Mouse (Mus musculus) MEL (cell line): ENCODE results near the gene Tmem253. TPM values are rescaled to one million over a fixed set of nuclear protein-coding genes. Genes with fewer than 3 reads are reported as not detected.

Source experiments
- DNase-seq: peaks from one replicate; pipeline ENCODE4 v3.0.0; 2011; ENCODE audit warnings: low read depth, low spot score
- H3K27ac ChIP-seq: 2 replicates; pipeline ENCODE4 v1.5.1; 2012; ENCODE audit warnings: low read depth, mild to moderate bottlenecking, control low read depth, low read length, moderate library complexity; ENCODE audit not compliant: control insufficient read depth
- H3K27me3 ChIP-seq, 2 experiments: fragments of 150-350 bp in 1 of 2; sonication (generic) in 1 of 2; 2 replicates each; pipeline ENCODE4 v1.6.1; 2012; ENCODE audit warnings: low read length in 2 of 2, mild to moderate bottlenecking in 2 of 2, improper control_type of control experiment in 1 of 2, moderate library complexity in 1 of 2; ENCODE audit not compliant: insufficient read depth in 2 of 2, control insufficient read depth in 1 of 2
- H3K36me3 ChIP-seq, 2 experiments: 2 replicates each; pipeline ENCODE4 v1.6.1; 2012 to 2014; ENCODE audit warnings: low read length in 2 of 2, improper control_type of control experiment in 1 of 2, inconsistent platforms in 1 of 2, mild to moderate bottlenecking in 1 of 2; ENCODE audit not compliant: insufficient read depth in 2 of 2, control insufficient read depth in 1 of 2
- H3K4me1 ChIP-seq, 2 experiments: fragments of 150-350 bp in 1 of 2; sonication (generic) in 1 of 2; 2 replicates each; pipeline ENCODE4 v1.6.1; 2012; ENCODE audit warnings: low read length in 2 of 2, improper control_type of control experiment in 1 of 2, mild to moderate bottlenecking in 1 of 2; ENCODE audit not compliant: insufficient read depth in 2 of 2, control insufficient read depth in 1 of 2
- H3K4me3 ChIP-seq, 2 experiments: fragments of 150-350 bp in 1 of 2; sonication (generic) in 1 of 2; 2 replicates each; pipeline ENCODE4 v1.5.1; 2012; ENCODE audit warnings: low read depth in 2 of 2, low read length in 2 of 2, mild to moderate bottlenecking in 2 of 2, moderate library complexity in 2 of 2, control low read depth in 1 of 2, improper control_type of control experiment in 1 of 2; ENCODE audit not compliant: control insufficient read depth in 1 of 2, insufficient read depth in 1 of 2
- H3K79me2 ChIP-seq: 2 replicates; pipeline ENCODE4 v1.6.1; 2012; ENCODE audit warnings: mild to moderate bottlenecking, low read length, moderate library complexity; ENCODE audit not compliant: control insufficient read depth, poor library complexity, insufficient read depth
- H3K9ac ChIP-seq: 2 replicates; pipeline ENCODE4 v1.6.1; 2012; ENCODE audit warnings: low read depth, mild to moderate bottlenecking, control low read depth, low read length, moderate library complexity; ENCODE audit not compliant: control insufficient read depth, poor library complexity, severe bottlenecking
- H3K9me3 ChIP-seq: fragments of 150-350 bp; sonication (generic); replicated peaks from 2 replicates; pipeline ENCODE4 v1.6.1; 2012; ENCODE audit warnings: mild to moderate bottlenecking, low read length, improper control_type of control experiment, moderate library complexity; ENCODE audit not compliant: insufficient read depth
- CHD1 ChIP-seq: IDR thresholded peaks from 2 replicates; pipeline ENCODE4 v1.6.1; 2012; ENCODE audit warnings: low read depth, mild to moderate bottlenecking, inconsistent platforms, low read length, improper control_type of control experiment
- CTCF ChIP-seq, 3 experiments: IDR thresholded peaks in 2 of 3; conservative IDR thresholded peaks in 1 of 3; 2 replicates each; pipeline ENCODE4 v1.5.1; 2011 to 2012; ENCODE audit warnings: low read length in 3 of 3, low read depth in 2 of 3, mild to moderate bottlenecking in 2 of 3, improper control_type of control experiment in 1 of 3, inconsistent platforms in 1 of 3, mixed read lengths in 1 of 3, moderate library complexity in 1 of 3; ENCODE audit not compliant: control insufficient read depth in 1 of 3, insufficient read depth in 1 of 3, poor library complexity in 1 of 3, severe bottlenecking in 1 of 3
- E2F4 ChIP-seq: IDR thresholded peaks from 2 replicates; pipeline ENCODE4 v1.6.1; 2011; ENCODE audit warnings: low read depth, low read length, improper control_type of control experiment, borderline replicate concordance
- ELF1 ChIP-seq: IDR thresholded peaks from 2 replicates; pipeline ENCODE4 v1.6.1; 2014; ENCODE audit warnings: low read depth, mild to moderate bottlenecking, inconsistent platforms, low read length, improper control_type of control experiment, moderate library complexity
- ETS1 ChIP-seq: IDR thresholded peaks from 2 replicates; pipeline ENCODE4 v1.6.1; 2012; ENCODE audit warnings: low read depth, mild to moderate bottlenecking, inconsistent platforms, low read length, improper control_type of control experiment, moderate library complexity
- GABPA ChIP-seq: IDR thresholded peaks from 2 replicates; pipeline ENCODE4 v1.6.1; 2012; ENCODE audit warnings: low read depth, mild to moderate bottlenecking, inconsistent platforms, low read length, improper control_type of control experiment, moderate library complexity
- HCFC1 ChIP-seq: IDR thresholded peaks from 2 replicates; pipeline ENCODE4 v1.6.1; 2012; ENCODE audit warnings: low read depth, mild to moderate bottlenecking, inconsistent platforms, low read length, improper control_type of control experiment, moderate library complexity
- KAT2A ChIP-seq: conservative IDR thresholded peaks from 2 replicates; pipeline ENCODE4 v1.6.1; 2012; ENCODE audit warnings: low read depth, low read length, improper control_type of control experiment, inconsistent platforms
- MAFK ChIP-seq: IDR thresholded peaks from 2 replicates; pipeline ENCODE4 v1.6.1; 2011; ENCODE audit warnings: low read depth, mild to moderate bottlenecking, low read length, improper control_type of control experiment, borderline replicate concordance
- MAZ ChIP-seq: IDR thresholded peaks from 2 replicates; pipeline ENCODE4 v1.6.1; 2012; ENCODE audit warnings: low read depth, mild to moderate bottlenecking, inconsistent platforms, low read length, improper control_type of control experiment
- MEF2A ChIP-seq: IDR thresholded peaks from 2 replicates; pipeline ENCODE4 v1.6.1; 2014; ENCODE audit warnings: low read depth, mild to moderate bottlenecking, inconsistent platforms, low read length, improper control_type of control experiment; ENCODE audit not compliant: poor library complexity, insufficient replicate concordance, severe bottlenecking; ENCODE audit errors: extremely low read depth
- MYB ChIP-seq: IDR thresholded peaks from 2 replicates; pipeline ENCODE4 v1.6.1; 2011; ENCODE audit warnings: mild to moderate bottlenecking, low read depth, low read length, improper control_type of control experiment
- POLR2A ChIP-seq, 2 experiments: IDR thresholded peaks; 2 replicates each; pipeline ENCODE4 v1.6.1; 2011 to 2012; ENCODE audit warnings: low read length in 2 of 2, mild to moderate bottlenecking in 2 of 2, control low read depth in 1 of 2, improper control_type of control experiment in 1 of 2, low read depth in 1 of 2, moderate library complexity in 1 of 2; ENCODE audit not compliant: control insufficient read depth in 1 of 2, insufficient read depth in 1 of 2, poor library complexity in 1 of 2
- POLR2AphosphoS2 ChIP-seq: IDR thresholded peaks from 2 replicates; pipeline ENCODE4 v1.6.1; 2011; ENCODE audit warnings: low read length, improper control_type of control experiment
- POLR2AphosphoS5 ChIP-seq: IDR thresholded peaks from 2 replicates; pipeline ENCODE4 v1.6.1; 2012; ENCODE audit warnings: low read depth, borderline replicate concordance, mild to moderate bottlenecking, inconsistent platforms, low read length, moderate library complexity, mixed read lengths
- RAD21 ChIP-seq: IDR thresholded peaks from 2 replicates; pipeline ENCODE4 v1.6.1; 2011; ENCODE audit warnings: mild to moderate bottlenecking, low read depth, low read length, improper control_type of control experiment
- RCOR1 ChIP-seq: IDR thresholded peaks from 2 replicates; pipeline ENCODE4 v1.6.1; 2012; ENCODE audit warnings: low read depth, mild to moderate bottlenecking, inconsistent platforms, low read length, improper control_type of control experiment
- SIN3A ChIP-seq: IDR thresholded peaks from 2 replicates; pipeline ENCODE4 v1.6.1; 2012; ENCODE audit warnings: low read length, improper control_type of control experiment, inconsistent platforms
- SMC3 ChIP-seq: IDR thresholded peaks from 2 replicates; pipeline ENCODE4 v1.6.1; 2011; ENCODE audit warnings: low read depth, low read length, improper control_type of control experiment
- TAL1 ChIP-seq: IDR thresholded peaks from 2 replicates; pipeline ENCODE4 v1.6.1; 2012; ENCODE audit warnings: mild to moderate bottlenecking, inconsistent platforms, low read length, moderate library complexity, mixed read lengths
- TBP ChIP-seq: IDR thresholded peaks from 2 replicates; pipeline ENCODE4 v1.8.0; 2011; ENCODE audit warnings: low read depth, low read length, improper control_type of control experiment
- USF1 ChIP-seq: IDR thresholded peaks from 2 replicates; pipeline ENCODE4 v1.6.1; 2014; ENCODE audit warnings: low read depth, mild to moderate bottlenecking, inconsistent platforms, low read length, improper control_type of control experiment, moderate library complexity
- USF2 ChIP-seq, 2 experiments: IDR thresholded peaks; 2 replicates each; pipeline ENCODE4 v1.6.1; 2011 to 2012; ENCODE audit warnings: improper control_type of control experiment in 2 of 2, low read length in 2 of 2, borderline replicate concordance in 1 of 2, inconsistent platforms in 1 of 2, low read depth in 1 of 2, mild to moderate bottlenecking in 1 of 2; ENCODE audit not compliant: insufficient read depth in 1 of 2
- ZC3H11A ChIP-seq: IDR thresholded peaks from 2 replicates; pipeline ENCODE4 v1.6.1; 2012; ENCODE audit warnings: low read depth, mild to moderate bottlenecking, inconsistent platforms, low read length, improper control_type of control experiment
- ZKSCAN1 ChIP-seq: IDR thresholded peaks from 2 replicates; pipeline ENCODE4 v1.6.1; 2012; ENCODE audit warnings: low read depth, mild to moderate bottlenecking, inconsistent platforms, low read length, improper control_type of control experiment, moderate library complexity
- ZMIZ1 ChIP-seq: IDR thresholded peaks from 2 replicates; pipeline ENCODE4 v1.6.1; 2012; ENCODE audit warnings: low read depth, mild to moderate bottlenecking, inconsistent platforms, low read length, improper control_type of control experiment, moderate library complexity
- ZNF384 ChIP-seq: IDR thresholded peaks from 2 replicates; pipeline ENCODE4 v1.6.1; 2012; ENCODE audit warnings: low read depth, mild to moderate bottlenecking, inconsistent platforms, low read length, improper control_type of control experiment
- polyA plus RNA-seq, 2 experiments: library from polyadenylated mRNA; stranded (reverse) in 1 of 2; unstranded in 1 of 2; fragments of >175 nt in 1 of 2; fragments of >200 nt in 1 of 2; gene quantifications; 2 replicates each; pipeline versions ENCODE4 v1.2.1 to v1.2.4; 2012; ENCODE audit warnings: low replicate concordance in 2 of 2, low read depth in 1 of 2; ENCODE audit not compliant: insufficient read length in 2 of 2, insufficient read depth in 1 of 2, missing spikeins in 1 of 2
- total RNA-seq: library from RNA; depleted of rRNA; stranded (reverse); fragments of 300-350 nt; gene quantifications from 2 replicates; pipeline ENCODE4 v1.2.3, GENCODE M21; 2012

The Tmem253 gene
- total and polyA plus RNA-seq, 3 experiments = 0.46 to 3.6 TPM; not detected in 1

GRCm38 (mm10) chr14:52008321-52009203 lies 6.9 kb upstream of the Tmem253 start:
- Histone ChIP-seq H3K4me3 (no peak overlapping the region), H3K27me3 (no peaks in the 10 kb centered on the region), H3K79me2 (no peaks in the 10 kb centered on the region), H3K36me3 (no peaks in the 10 kb centered on the region; a peak in 1 of 4 replicates), H3K9ac (no peak overlapping the region), H3K27ac (no peak overlapping the region), H3K9me3 (no peaks in the 10 kb centered on the region), H3K4me1 (no peaks in the 10 kb centered on the region)
- TF ChIP-seq CTCF (IDR thresholded peaks at IDR 0.05 in 2 of 3, conservative IDR thresholded peaks at IDR 0.05 in 1 of 3; ENCODE audit: control insufficient read depth in 1 of 3, insufficient read depth in 1 of 3, low read depth in 2 of 3, low read length in 3 of 3, poor library complexity in 1 of 3, severe bottlenecking in 1 of 3) (peak; percentile 91 to 100 (median 100)), SMC3 (peak; percentile 94), MAZ (peak; percentile 37; the same call in 1 of the 2 replicates), HCFC1 (peak; percentile 51; the same call in 1 of the 2 replicates), SIN3A (peak; percentile 56; the same call in 1 of the 2 replicates), ZNF384 (0 out of 2 replicates have a peak, but pooled peaks have one; percentile 46), RAD21 (peak; percentile 78), MAFK (no peak), USF1 (no peak), ZC3H11A (peak; percentile 76), RCOR1 (no peak)
- peak; percentile 86 for DNase-seq

DNA sequence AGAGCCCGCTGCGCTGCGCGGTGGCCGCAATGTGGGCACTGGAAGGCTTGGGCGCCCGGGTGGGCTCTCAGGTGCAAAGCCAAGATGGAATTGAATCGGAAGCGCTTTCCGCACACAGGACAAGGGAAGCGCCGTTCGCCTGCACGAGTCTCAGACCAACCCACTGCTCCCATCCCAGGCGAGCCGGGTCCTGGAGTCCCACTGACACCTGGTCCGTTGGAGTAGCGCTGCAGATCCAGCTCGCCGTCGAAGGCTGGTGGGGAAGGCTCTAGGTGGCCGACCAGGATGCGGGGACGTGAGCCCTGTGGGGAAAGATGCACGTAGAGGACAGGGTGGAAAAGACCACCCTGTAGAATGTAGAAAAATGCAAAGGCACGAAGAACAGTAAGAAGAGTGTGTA lies 6.1 kb upstream of the Tmem253 start:
- no peaks in the 10 kb centered on the region for H3K27me3 ChIP-seq

More for the DNA sequence above, 6.1 kb upstream of the Tmem253 start:
- Histone ChIP-seq H3K9ac (no peak overlapping the region), H3K4me3 (no peak overlapping the region), H3K9me3 (no peaks in the 10 kb centered on the region), H3K79me2 (no peaks in the 10 kb centered on the region), H3K27ac (no peak overlapping the region), H3K4me1 (no peaks in the 10 kb centered on the region), H3K36me3 (no peaks in the 10 kb centered on the region; a peak in 1 of 4 replicates)
- TF ChIP-seq ZMIZ1 = no peak
- TF ChIP-seq E2F4 = no peak
- no peak for TF ChIP-seq GABPA
- TF ChIP-seq CHD1 = no peak
- TF ChIP-seq ZKSCAN1 = no peak
- no peak for TF ChIP-seq MAFK
- TF ChIP-seq MAZ = no peak
- TF ChIP-seq ELF1 = no peak
- TF ChIP-seq POLR2AphosphoS5 = no peak
- no peak for TF ChIP-seq ETS1
- no peak for TF ChIP-seq KAT2A
- TF ChIP-seq TBP = no peak
- no peak for TF ChIP-seq USF2 (IDR thresholded peaks at IDR 0.05; ENCODE audit: borderline replicate concordance in 1 of 2, insufficient read depth in 1 of 2, low read depth in 1 of 2, low read length in 2 of 2)
- no peak for TF ChIP-seq MYB
- TF ChIP-seq TAL1 = no peak
- TF ChIP-seq POLR2AphosphoS2 = no peak
- no peak for TF ChIP-seq POLR2A (IDR thresholded peaks at IDR 0.05; ENCODE audit: control insufficient read depth in 1 of 2, insufficient read depth in 1 of 2, low read depth in 1 of 2, low read length in 2 of 2, poor library complexity in 1 of 2)
- TF ChIP-seq ZNF384 = no peak
- TF ChIP-seq MEF2A = no peak
- no peak for DNase-seq
